In the genomic region with DNA sequence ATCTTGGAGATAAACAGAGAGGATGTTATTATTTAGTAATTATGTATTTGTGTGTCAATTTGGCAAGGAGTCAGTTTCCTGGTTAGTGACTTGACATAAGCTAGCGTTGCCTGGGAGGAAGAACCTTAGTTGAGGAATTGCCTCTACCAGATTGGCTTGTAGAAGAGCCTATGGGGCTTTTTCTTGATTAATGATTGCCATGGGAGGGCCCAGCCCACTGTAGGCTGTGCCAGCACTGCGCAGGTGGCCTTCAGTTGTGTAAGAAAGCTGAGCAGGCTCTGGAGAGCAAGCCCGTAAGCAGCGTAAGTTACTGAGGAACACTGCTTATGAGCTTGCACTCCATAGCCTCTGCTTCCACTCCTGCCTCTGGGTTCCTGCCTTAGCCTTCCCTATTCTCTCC, we compare ENCODE assay signal across 9 mouse cellular contexts. TPM values are rescaled to one million over a fixed set of nuclear protein-coding genes. Genes with fewer than 3 reads are reported as not detected.
DNase-seq lines count a peak whose midpoint lies in the region; ATAC-seq lines count a peak whose summit lies in the region.
"Had no signal": no experiment of that assay in that cellular context is flagged by ENCODE, and none has a peak within 500 bp of the region (broad histone marks: within the 10 kb centered on the region; RNA-seq: fewer than 3 reads in every experiment).

No protein-coding gene starts in this region.

- H3K9me3 ChIP-seq in kidney, embryonic 14.5 days (ENCODE audit: control insufficient read depth, low read length) = no peaks in the 10 kb centered on the region
- H3K9me3 ChIP-seq in liver, embryonic 15.5 days (replicated peaks) = no peaks in the 10 kb centered on the region
- no peaks in the 10 kb centered on the region for H3K9me3 ChIP-seq in stomach, embryonic 14.5 days (ENCODE audit: control insufficient read depth, low read depth, low read length)
- H3K9me3 ChIP-seq in hindbrain, embryonic 16.5 days (ENCODE audit: control insufficient read depth, low read length) = no peaks in the 10 kb centered on the region

- peak; percentile 33 for DNase-seq in brain, adult 2 months (ENCODE audit: low read depth, low spot score)
- no peak for DNase-seq in urinary bladder, postnatal 14 days (ENCODE audit: low spot score)
- no peak for DNase-seq in spleen, postnatal 4 days (ENCODE audit: low spot score in 2 of 2)

- H3K4me2 ChIP-seq in kidney, embryonic 14.5 days (replicated peaks; ENCODE audit: low read depth, low read length) = no peak overlapping the region
- H3K4me2 ChIP-seq in liver, embryonic 15.5 days = no peak overlapping the region
- H3K4me2 ChIP-seq in stomach, embryonic 14.5 days (replicated peaks; ENCODE audit: low read depth, low read length) = no peak overlapping the region
- H3K4me2 ChIP-seq in hindbrain, embryonic 16.5 days (ENCODE audit: low read length) = no peak overlapping the region

- H3K27ac ChIP-seq in kidney, embryonic 14.5 days (ENCODE audit: low read depth, low read length) = no peak overlapping the region
- no peak overlapping the region for H3K27ac ChIP-seq in liver, embryonic 15.5 days (replicated peaks)
- H3K27ac ChIP-seq in stomach, embryonic 14.5 days (ENCODE audit: low read length) = no peak overlapping the region
- H3K27ac ChIP-seq in hindbrain, embryonic 16.5 days (ENCODE audit: low read depth, low read length) = no peak overlapping the region
- H3K27ac ChIP-seq: left cerebral cortex, adult 2 months had no signal

- no peaks in the 10 kb centered on the region for H3K27me3 ChIP-seq in kidney, embryonic 14.5 days (ENCODE audit: control insufficient read depth, insufficient read depth, low read length)
- no peaks in the 10 kb centered on the region for H3K27me3 ChIP-seq in liver, embryonic 15.5 days
- H3K27me3 ChIP-seq in stomach, embryonic 14.5 days (ENCODE audit: control insufficient read depth, insufficient read depth, low read length) = no peaks in the 10 kb centered on the region
- no peaks in the 10 kb centered on the region for H3K27me3 ChIP-seq in hindbrain, embryonic 16.5 days (replicated peaks; ENCODE audit: control insufficient read depth, insufficient read depth, low read length)

- no peaks in the 10 kb centered on the region for H3K36me3 ChIP-seq in kidney, embryonic 14.5 days (ENCODE audit: control insufficient read depth, insufficient read depth, low read length)
- no peaks in the 10 kb centered on the region for H3K36me3 ChIP-seq in liver, embryonic 15.5 days (replicated peaks)
- H3K36me3 ChIP-seq in stomach, embryonic 14.5 days (ENCODE audit: control insufficient read depth, insufficient read depth, low read length) = no peaks in the 10 kb centered on the region
- no peaks in the 10 kb centered on the region for H3K36me3 ChIP-seq in hindbrain, embryonic 16.5 days (ENCODE audit: control insufficient read depth, insufficient read depth, low read length)

- ATAC-seq in kidney, embryonic 14.5 days (ENCODE audit: low FRiP score, low TSS enrichment) = peak; percentile 64
- peak; percentile 73 for ATAC-seq in liver, embryonic 15.5 days (ENCODE audit: insufficient read depth)
- peak; percentile 76; the same call in 1 of the 2 replicates for ATAC-seq in stomach, embryonic 14.5 days (ENCODE audit: insufficient number of reproducible peaks, insufficient read depth, low FRiP score, low read depth)
- ATAC-seq in hindbrain, embryonic 16.5 days = no peak
- ATAC-seq: forebrain, embryonic 14.5 days had no signal

- no peak overlapping the region for H3K9ac ChIP-seq in kidney, embryonic 14.5 days (ENCODE audit: low read depth, low read length)
- no peak overlapping the region for H3K9ac ChIP-seq in liver, embryonic 15.5 days
- no peak overlapping the region for H3K9ac ChIP-seq in stomach, embryonic 14.5 days (replicated peaks; ENCODE audit: low read depth, low read length)
- no peak overlapping the region for H3K9ac ChIP-seq in hindbrain, embryonic 16.5 days (ENCODE audit: low read depth, low read length)

- H3K4me3 ChIP-seq in kidney, embryonic 14.5 days (ENCODE audit: low read length) = no peak overlapping the region
- no peak overlapping the region for H3K4me3 ChIP-seq in liver, embryonic 15.5 days (replicated peaks)
- no peak overlapping the region for H3K4me3 ChIP-seq in stomach, embryonic 14.5 days (ENCODE audit: low read depth, low read length)
- H3K4me3 ChIP-seq in hindbrain, embryonic 16.5 days (ENCODE audit: low read length) = no peak overlapping the region
- H3K4me3 ChIP-seq: left cerebral cortex, adult 2 months had no signal

- WGBS in kidney, embryonic 14.5 days = 63% methylated on average over 4 of the region's 4 CpGs
- 57% methylated on average over 4 of the region's 4 CpGs for WGBS in liver, embryonic 15.5 days (ENCODE audit: insufficient replicate concordance)
- 54% methylated on average over 4 of the region's 4 CpGs for whole genome bisulfite sequencing in stomach, embryonic 14.5 days
- 70% methylated on average over 4 of the region's 4 CpGs for WGBS in hindbrain, embryonic 16.5 days

- H3K4me1 ChIP-seq in kidney, embryonic 14.5 days (ENCODE audit: control insufficient read depth, insufficient read depth, low read length) = no peaks in the 10 kb centered on the region
- H3K4me1 ChIP-seq in liver, embryonic 15.5 days (replicated peaks) = no peaks in the 10 kb centered on the region
- no peaks in the 10 kb centered on the region for H3K4me1 ChIP-seq in stomach, embryonic 14.5 days (ENCODE audit: control insufficient read depth, insufficient read depth, low read length)
- no peaks in the 10 kb centered on the region for H3K4me1 ChIP-seq in hindbrain, embryonic 16.5 days (ENCODE audit: control insufficient read depth, insufficient read depth, low read depth, low read length)

RNA-seq across cellular contexts. Expression of gene Shank2, which starts 7.3 kb away (rescaled TPM):
- polyA plus RNA-seq in kidney, embryonic 14.5 days (2014; fragmentation: Nextera tagmentation; extraction: Ambion mirVana) = 2.6 and 3.3 TPM in 2 replicates
- 0.54 and 0.66 TPM in 2 replicates for polyA plus RNA-seq in liver, embryonic 15.5 days (2015; fragmentation: Nextera tagmentation; extraction: Ambion mirVana)
- polyA plus RNA-seq in stomach, embryonic 14.5 days (2014; fragmentation: Nextera tagmentation; extraction: Ambion mirVana) = 1.2 and 1.3 TPM in 2 replicates
- polyA plus RNA-seq in hindbrain, embryonic 16.5 days (2015; fragmentation: Nextera tagmentation; extraction: Ambion mirVana) = 8.9 and 9.0 TPM in 2 replicates
